Mouse (Mus musculus) adrenal gland, postnatal 4 days (tissue): ENCODE measurements around the gene Megf11. TPM values are rescaled to one million over a fixed set of nuclear protein-coding genes. Genes with fewer than 3 reads are reported as not detected.
"Not testable (repeated sequence)": the region's sequence is repeated elsewhere in the genome, so short reads cannot be mapped to it uniquely, and the experiment has no call there.

Experiments used
- DNase-seq, 2 experiments: peaks; one replicate each; pipeline ENCODE4 v3.0.0; 2021 to 2022; ENCODE audit warnings: low spot score in 2 of 2, mixed read lengths in 2 of 2
- total RNA-seq, 2 experiments: library from RNA; stranded (reverse); gene quantifications; 2 replicates each; pipeline ENCODE4 v1.2.3; 2021

The Megf11 gene
- total RNA-seq, 2 experiments from 2014 or later, result 5.8 to 6.4 TPM

- DNase-seq, result no peak
Observed at GRCm38 (mm10) chr9:64461568-64462308, 76.3 kb downstream of the Megf11 start.

GRCm38 (mm10) chr9:64462870-64463269, 77.4 kb downstream of the Megf11 start:
- DNase-seq, result no peak

GRCm38 (mm10) chr9:64466090-64466489, 80.7 kb downstream of the Megf11 start:
- DNase-seq, result no peak

- DNase-seq, result no peak
Observed at GRCm38 (mm10) chr9:64466564-64466963, 81.1 kb downstream of the Megf11 start.

- DNase-seq, result no peak
Observed at GRCm38 (mm10) chr9:64470806-64471205, 85.4 kb downstream of the Megf11 start.

GRCm38 (mm10) chr9:64471336-64471735, 85.9 kb downstream of the Megf11 start:
- DNase-seq, result no peak

- no peak for DNase-seq
Observed at GRCm38 (mm10) chr9:64472165-64472564, 86.7 kb downstream of the Megf11 start.

- DNase-seq, result no peak
Observed at GRCm38 (mm10) chr9:64472743-64473142, 87.3 kb downstream of the Megf11 start.

GRCm38 (mm10) chr9:64473170-64473569, 87.7 kb downstream of the Megf11 start:
- no peak for DNase-seq

- no peak for DNase-seq
Observed at GRCm38 (mm10) chr9:64473695-64474094, 88.3 kb downstream of the Megf11 start.

GRCm38 (mm10) chr9:64474142-64474541, 88.7 kb downstream of the Megf11 start:
- DNase-seq, result no peak

- no peak for DNase-seq
Observed at GRCm38 (mm10) chr9:64475942-64476341, 90.5 kb downstream of the Megf11 start.

- DNase-seq, result not testable (repeated sequence)
Observed at GRCm38 (mm10) chr9:64477397-64477796, 92.0 kb downstream of the Megf11 start.

- no peak for DNase-seq
Observed at GRCm38 (mm10) chr9:64482126-64482525, 96.7 kb downstream of the Megf11 start.

GRCm38 (mm10) chr9:64487377-64487776, 102.0 kb downstream of the Megf11 start:
- no peak for DNase-seq

- no peak for DNase-seq
Observed at GRCm38 (mm10) chr9:64494647-64495046, 109.2 kb downstream of the Megf11 start.

- no peak for DNase-seq
Observed at GRCm38 (mm10) chr9:64498929-64499328, 113.5 kb downstream of the Megf11 start.

GRCm38 (mm10) chr9:64501211-64501610, 115.8 kb downstream of the Megf11 start:
- no peak for DNase-seq

- no peak for DNase-seq
Observed at GRCm38 (mm10) chr9:64503996-64504395, 118.6 kb downstream of the Megf11 start.

GRCm38 (mm10) chr9:64504456-64504855, 119.0 kb downstream of the Megf11 start:
- DNase-seq, result no peak

- no peak for DNase-seq
Observed at GRCm38 (mm10) chr9:64504921-64505320, 119.5 kb downstream of the Megf11 start.

- DNase-seq, result no peak
Observed at GRCm38 (mm10) chr9:64506440-64507206, 121.2 kb downstream of the Megf11 start.

GRCm38 (mm10) chr9:64507207-64507517, 121.7 kb downstream of the Megf11 start:
- no peak for DNase-seq
